Mouse (Mus musculus) liver, embryonic 13.5 days (tissue): ENCODE results near the gene Dnaja3. TPM values are rescaled to one million over a fixed set of nuclear protein-coding genes. Genes with fewer than 3 reads are reported as not detected.

Experiments
- ATAC-seq: fragments of 200-750 bp; cut with Nextera tagmentation; 2 replicates; pipeline ENCODE4 v1.8.0; 2017; ENCODE audit warnings: low read depth, mild to moderate bottlenecking, moderate number of reproducible peaks, moderate library complexity
- DNase-seq: peaks from one replicate; pipeline ENCODE4 v3.0.0; 2022
- H3K27ac ChIP-seq: fragments of 300-500 bp; sonication (generic); 2 replicates; pipeline ENCODE4 v1.5.1; 2015; ENCODE audit warnings: moderate library complexity, mild to moderate bottlenecking, inconsistent platforms
- H3K27me3 ChIP-seq: fragments of 300-500 bp; sonication (generic); 2 replicates; pipeline ENCODE4 v1.6.1; 2015; ENCODE audit warnings: mild to moderate bottlenecking, inconsistent platforms
- H3K36me3 ChIP-seq: fragments of 300-500 bp; sonication (generic); 2 replicates; pipeline ENCODE4 v1.6.1; 2015; ENCODE audit warnings: mild to moderate bottlenecking, inconsistent platforms
- H3K4me1 ChIP-seq: fragments of 300-500 bp; sonication (generic); replicated peaks from 2 replicates; pipeline ENCODE4 v1.6.1; 2015; ENCODE audit warnings: inconsistent platforms
- H3K4me2 ChIP-seq: fragments of 300-500 bp; sonication (generic); 2 replicates; pipeline ENCODE4 v1.6.1; 2015; ENCODE audit warnings: inconsistent platforms, mild to moderate bottlenecking, moderate library complexity
- H3K4me3 ChIP-seq: fragments of 300-500 bp; sonication (generic); replicated peaks from 2 replicates; pipeline ENCODE4 v1.5.1; 2015; ENCODE audit warnings: mild to moderate bottlenecking, inconsistent platforms
- H3K9ac ChIP-seq: fragments of 300-500 bp; sonication (generic); 2 replicates; pipeline ENCODE4 v1.6.1; 2015; ENCODE audit warnings: mild to moderate bottlenecking, inconsistent platforms
- H3K9me3 ChIP-seq: fragments of 300-500 bp; sonication (generic); replicated peaks from 2 replicates; pipeline ENCODE4 v1.6.1; 2016; ENCODE audit warnings: inconsistent platforms
- WGBS: fragments of 180-500 bp; shearing (Covaris S2); methylation state at CpG from one replicate; pipeline ENCODE4 v1.1.7; 2015; ENCODE audit not compliant: insufficient replicate concordance; 5-methylcytosine and 5-hydroxymethylcytosine counted together
- polyA plus RNA-seq: library from polyadenylated mRNA; unstranded; fragments of >200 nt; fragmentation: Nextera tagmentation; extraction: Ambion mirVana; gene quantifications from 2 replicates; pipeline ENCODE4 v1.2.1, GENCODE M21; 2015

The Dnaja3 gene
- polyA plus RNA-seq: 51.8 and 62.5 TPM in 2 replicates

DNA sequence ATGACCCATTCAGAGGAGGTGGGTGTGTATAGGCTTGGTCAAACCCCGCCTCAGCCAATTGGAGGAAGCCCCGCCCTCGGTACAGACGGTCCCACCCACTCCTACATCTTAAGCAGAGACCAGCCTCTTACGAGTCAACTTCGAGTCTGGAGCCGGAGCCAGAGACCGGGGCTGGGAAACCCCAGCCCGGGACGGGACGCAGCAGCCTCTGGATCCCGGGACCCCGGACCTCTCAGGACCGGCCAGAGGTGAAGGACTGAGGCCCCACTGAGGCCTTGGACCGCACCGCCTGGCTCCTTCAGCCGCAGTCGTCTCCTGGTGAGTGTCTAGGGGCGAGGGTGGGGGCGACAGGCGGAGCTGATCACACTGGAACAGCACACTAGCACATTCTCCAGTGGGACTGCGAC lies at the start of gene Dnaja3, which contains the start of gene Vasn:
Gene Dnaja3, plus strand, starts transcription at position 159 of the 407 bp plus-strand sequence.
Gene Vasn, plus strand, starts transcription at position 111 of the 407 bp plus-strand sequence.
- no peaks in the 10 kb centered on the region for H3K9me3 ChIP-seq
- ATAC-seq (peak; percentile 94), DNase-seq (peak; percentile 88)
- peak within 1 kb of the TSS; percentile 95 for H3K4me2 ChIP-seq
- H3K27ac ChIP-seq: peak within 1 kb of the TSS; percentile 76
- peak within 1 kb of the TSS; percentile 76 for H3K9ac ChIP-seq
- H3K4me3 ChIP-seq: peak within 1 kb of the TSS; percentile 66
- peaks cover 11% of the 10 kb centered on the region; the same call in 1 of the 2 replicates for H3K36me3 ChIP-seq
- H3K27me3 ChIP-seq: no peaks in the 10 kb centered on the region
- peaks cover 61% of the 10 kb centered on the region for H3K4me1 ChIP-seq
- WGBS: 2% methylated on average over 22 of the region's 22 CpGs

GRCm38 (mm10) chr16:4590236-4590635 lies 49.6 kb upstream of the Dnaja3 start:
- no peak for DNase-seq

GRCm38 (mm10) chr16:4592909-4593875 lies 46.6 kb upstream of the Dnaja3 start:
- 23% methylated on average over 32 of the region's 32 CpGs for WGBS
- Histone ChIP-seq H3K4me1 (peaks cover 41% of the 10 kb centered on the region), H3K27me3 (peaks cover 64% of the 10 kb centered on the region)

More at GRCm38 (mm10) chr16:4590236-4590635, 49.6 kb upstream of the Dnaja3 start:
- Histone ChIP-seq H3K9me3 (no peaks in the 10 kb centered on the region), H3K9ac (no peak overlapping the region), H3K36me3 (no peaks in the 10 kb centered on the region), H3K4me2 (no peak overlapping the region), H3K4me1 (peaks cover 40% of the 10 kb centered on the region), H3K4me3 (no peak overlapping the region), H3K27me3 (peaks cover 36% of the 10 kb centered on the region), H3K27ac (no peak overlapping the region)
- WGBS: 78% methylated on average over 9 of the region's 9 CpGs
- no peak for ATAC-seq

DNA sequence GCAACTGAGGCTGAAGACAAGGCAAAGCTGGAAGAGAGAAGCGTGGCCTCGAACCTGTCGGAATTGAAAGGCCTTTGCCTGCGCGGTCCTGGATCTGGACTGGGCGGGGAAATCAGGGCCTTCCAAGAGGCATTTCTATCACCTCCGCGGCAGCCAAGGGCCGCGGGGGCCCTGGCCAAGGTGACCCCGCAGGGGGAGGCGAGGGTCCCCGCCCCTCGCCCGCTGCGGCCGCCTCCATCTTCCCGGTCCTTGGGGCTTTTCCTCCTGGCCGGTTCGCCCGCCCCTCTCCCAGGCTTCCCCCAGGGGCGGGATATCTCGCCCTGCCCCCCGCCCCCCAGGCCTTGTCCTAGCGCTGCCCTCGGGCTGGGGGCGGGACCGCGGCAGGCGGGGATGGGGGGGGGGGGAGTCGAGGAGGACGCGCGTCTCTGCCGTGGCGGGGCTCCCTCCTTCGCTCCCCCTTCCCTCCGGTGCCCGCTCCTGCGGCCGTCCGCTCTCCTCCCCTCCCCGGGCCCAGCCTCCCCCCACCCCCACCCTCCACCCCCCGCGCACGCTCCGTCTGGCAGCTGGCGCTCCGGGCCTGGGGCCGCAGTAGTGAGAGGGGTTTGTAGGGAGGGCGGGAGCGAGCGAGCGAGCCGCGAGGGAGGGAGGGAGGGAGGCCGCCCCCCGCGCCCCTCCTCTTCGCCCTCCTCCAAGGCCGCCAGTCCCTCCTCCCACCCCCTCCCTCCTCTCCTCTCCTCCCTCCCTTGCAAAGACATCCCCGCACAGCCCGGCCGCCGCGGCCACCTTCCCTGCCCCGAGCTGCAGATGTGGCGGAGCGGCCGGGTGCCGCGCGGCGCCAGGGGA lies 45.6 kb upstream of the Dnaja3 start, which contains the start of gene Glis2:
Gene Glis2, plus strand, starts transcription at position 743 of the 843 bp plus-strand sequence.
- Histone ChIP-seq H3K4me1 (peaks cover 44% of the 10 kb centered on the region), H3K4me2 (peak within 1 kb of the TSS; percentile 70), H3K4me3 (peak within 1 kb of the TSS; percentile 63), H3K36me3 (no peaks in the 10 kb centered on the region), H3K27ac (peak within 1 kb of the TSS; percentile 68), H3K27me3 (peaks cover 64% of the 10 kb centered on the region), H3K9ac (peak within 1 kb of the TSS; percentile 69), H3K9me3 (no peaks in the 10 kb centered on the region)
- WGBS: 1% methylated on average over 50 of the region's 74 CpGs
- DNase-seq (no peak), ATAC-seq (peak; percentile 65)

More at GRCm38 (mm10) chr16:4592909-4593875, 46.6 kb upstream of the Dnaja3 start:
- Histone ChIP-seq H3K4me3 (peak overlapping the region; percentile 63), H3K27ac (peak overlapping the region; percentile 47), H3K4me2 (peak overlapping the region; percentile 70), H3K36me3 (no peaks in the 10 kb centered on the region), H3K9ac (peak overlapping the region; percentile 46; the same call in 1 of the 2 replicates), H3K9me3 (no peaks in the 10 kb centered on the region)
- DNase-seq (no peak), ATAC-seq (peak; percentile 21; the same call in 1 of the 2 replicates)

DNA sequence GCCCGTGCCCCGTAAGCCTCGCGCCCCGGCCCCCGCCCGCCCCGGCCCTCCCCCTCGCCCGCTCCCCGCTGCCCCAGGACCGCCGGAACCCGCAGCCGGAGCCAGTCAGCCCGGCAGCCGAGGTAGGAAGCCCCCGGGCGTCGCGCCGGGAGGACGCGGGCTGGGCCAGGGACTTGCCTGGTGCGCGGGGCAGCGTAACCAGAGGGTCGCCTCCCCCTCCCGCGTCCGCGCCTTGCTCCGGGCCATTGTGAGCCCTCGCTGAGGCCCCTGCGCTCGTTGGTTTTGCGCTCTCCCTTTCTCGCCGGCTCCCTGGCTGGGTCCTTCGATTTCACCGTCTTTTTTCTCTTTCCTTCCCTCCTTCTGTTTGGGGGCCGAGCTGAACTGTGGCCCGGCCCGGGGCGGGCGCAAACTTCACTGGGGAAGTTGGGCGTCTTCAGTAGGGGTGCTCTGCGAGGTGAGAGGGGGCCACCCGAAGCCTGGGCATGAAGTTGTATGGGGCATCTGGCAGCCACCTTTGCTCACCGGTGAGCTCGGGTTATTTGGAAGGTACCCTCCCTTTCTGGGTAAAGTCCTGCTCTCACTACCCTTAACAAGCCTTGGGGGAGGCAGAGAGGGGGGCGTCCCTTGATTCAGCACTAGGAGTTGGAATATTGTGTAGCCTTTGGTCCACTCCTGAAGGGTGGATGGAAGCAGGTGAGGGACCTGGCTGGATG lies 44.8 kb upstream of the Dnaja3 start:
- 2% methylated on average over 34 of the region's 52 CpGs for WGBS
- Histone ChIP-seq H3K4me3 (peak overlapping the region; percentile 63), H3K9me3 (no peaks in the 10 kb centered on the region), H3K4me2 (peak overlapping the region; percentile 70), H3K9ac (peak overlapping the region; percentile 69), H3K27me3 (peaks cover 64% of the 10 kb centered on the region), H3K27ac (peak overlapping the region; percentile 68), H3K36me3 (no peaks in the 10 kb centered on the region), H3K4me1 (peaks cover 44% of the 10 kb centered on the region)
- DNase-seq (no peak), ATAC-seq (no peak)

- Histone ChIP-seq H3K4me3 (peak overlapping the region; percentile 63), H3K9me3 (no peaks in the 10 kb centered on the region), H3K4me1 (peaks cover 49% of the 10 kb centered on the region), H3K4me2 (peak overlapping the region; percentile 70), H3K27me3 (peaks cover 64% of the 10 kb centered on the region), H3K9ac (peak overlapping the region; percentile 69; the same call in 1 of the 2 replicates), H3K36me3 (no peaks in the 10 kb centered on the region), H3K27ac (no peak overlapping the region)
- ATAC-seq: no peak
- DNase-seq: no peak
- 38% methylated on average over 5 of the region's 5 CpGs for WGBS
These were observed 44.2 kb upstream of the Dnaja3 start for GRCm38 (mm10) chr16:4595527-4595963.

DNA sequence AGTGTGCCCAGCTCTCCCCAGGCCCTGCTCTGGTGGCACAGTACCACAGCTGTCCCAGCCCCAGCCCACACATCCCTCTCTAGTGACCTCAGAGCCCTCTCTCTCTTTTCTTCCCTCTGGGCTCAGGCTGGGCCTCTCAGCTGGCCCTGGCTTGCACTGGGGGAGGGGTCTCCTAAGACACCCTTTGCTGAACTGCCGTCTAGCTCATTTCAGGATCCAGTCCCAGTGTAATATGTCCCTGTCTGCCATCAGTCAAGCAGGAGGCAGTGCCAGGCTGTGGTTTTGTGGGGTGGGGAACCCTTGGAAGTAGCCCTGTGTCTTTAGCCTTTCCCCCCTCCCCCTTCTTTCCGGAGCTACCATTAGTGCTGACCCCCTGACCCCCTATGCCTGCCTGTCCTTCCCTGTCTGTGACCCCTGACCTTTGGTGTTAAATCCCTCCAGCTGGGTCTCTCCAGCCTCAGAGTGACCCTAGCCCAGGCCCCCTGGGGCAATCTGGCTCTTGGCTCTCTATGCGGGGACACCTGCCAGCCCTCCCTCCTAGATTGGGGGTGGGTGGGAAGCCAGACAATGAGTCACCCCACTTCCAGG lies 43.6 kb upstream of the Dnaja3 start:
- Histone ChIP-seq H3K9me3 (no peaks in the 10 kb centered on the region), H3K36me3 (no peaks in the 10 kb centered on the region), H3K4me2 (peak overlapping the region; percentile 70), H3K4me1 (peaks cover 56% of the 10 kb centered on the region), H3K4me3 (peak overlapping the region; percentile 63), H3K9ac (peak overlapping the region; percentile 69; the same call in 1 of the 2 replicates), H3K27ac (no peak overlapping the region), H3K27me3 (peaks cover 64% of the 10 kb centered on the region)
- no peak for DNase-seq
- 42% methylated on average over 3 of the region's 3 CpGs for WGBS
- ATAC-seq: no peak

- ATAC-seq (no peak), DNase-seq (no peak)
- Histone ChIP-seq H3K36me3 (no peaks in the 10 kb centered on the region), H3K4me2 (peak overlapping the region; percentile 70), H3K4me1 (peaks cover 62% of the 10 kb centered on the region), H3K27me3 (peaks cover 62% of the 10 kb centered on the region), H3K27ac (no peak overlapping the region), H3K4me3 (no peak overlapping the region), H3K9ac (no peak overlapping the region), H3K9me3 (no peaks in the 10 kb centered on the region)
- 50% methylated on average over 2 of the region's 2 CpGs for WGBS
These were observed 43.0 kb upstream of the Dnaja3 start for GRCm38 (mm10) chr16:4596836-4597235.

GRCm38 (mm10) chr16:4597296-4597695 lies 42.5 kb upstream of the Dnaja3 start:
- no peak overlapping the region for H3K9ac ChIP-seq
- H3K27me3 ChIP-seq: peaks cover 57% of the 10 kb centered on the region
- H3K4me2 ChIP-seq: no peak overlapping the region
- peaks cover 66% of the 10 kb centered on the region for H3K4me1 ChIP-seq
- H3K4me3 ChIP-seq: no peak overlapping the region
- 71% methylated on average over 7 of the region's 7 CpGs for WGBS
- no peaks in the 10 kb centered on the region for H3K36me3 ChIP-seq
- DNase-seq: no peak
- H3K27ac ChIP-seq: no peak overlapping the region
- ATAC-seq: no peak
- no peaks in the 10 kb centered on the region for H3K9me3 ChIP-seq

GRCm38 (mm10) chr16:4598041-4598440 lies 41.7 kb upstream of the Dnaja3 start:
- peaks cover 50% of the 10 kb centered on the region for H3K27me3 ChIP-seq
- H3K4me3 ChIP-seq: no peak overlapping the region
- 74% methylated on average over 5 of the region's 5 CpGs for WGBS
- H3K36me3 ChIP-seq: no peaks in the 10 kb centered on the region
- ATAC-seq: no peak
- no peak overlapping the region for H3K9ac ChIP-seq
- no peak overlapping the region for H3K27ac ChIP-seq
- peaks cover 72% of the 10 kb centered on the region for H3K4me1 ChIP-seq
- no peak overlapping the region for H3K4me2 ChIP-seq
- DNase-seq: no peak
- no peaks in the 10 kb centered on the region for H3K9me3 ChIP-seq
